Mouse (Mus musculus) cerebellum, adult 2 months (tissue): ENCODE results near the gene Ptch2. TPM values are rescaled to one million over a fixed set of nuclear protein-coding genes. Genes with fewer than 3 reads are reported as not detected.

ENCODE experiments used
- DNase-seq, 2 experiments: peaks; one replicate each; pipeline ENCODE4 v3.0.0; 2021
- H3K27ac ChIP-seq: fragments of 200-500 bp; 2 replicates; pipeline ENCODE4 v1.5.1; 2012; ENCODE audit warnings: low read length, control low read depth, inconsistent platforms; ENCODE audit not compliant: insufficient read depth
- H3K27me3 ChIP-seq: fragments of 200-500 bp; 2 replicates; pipeline ENCODE4 v1.6.1; 2012; ENCODE audit warnings: inconsistent platforms, mild to moderate bottlenecking, low read length, moderate library complexity; ENCODE audit not compliant: control insufficient read depth, insufficient read depth
- H3K4me1 ChIP-seq: fragments of 200-500 bp; 2 replicates; pipeline ENCODE4 v1.6.1; 2011; ENCODE audit warnings: low read length; ENCODE audit not compliant: control insufficient read depth, insufficient read depth
- H3K4me3 ChIP-seq: fragments of 200-500 bp; replicated peaks from 2 replicates; pipeline ENCODE3; 2011; ENCODE audit warnings: mild to moderate bottlenecking, low read depth, low read length, control low read depth; ENCODE audit not compliant: insufficient read depth
- CTCF ChIP-seq: fragments of 200-500 bp; IDR thresholded peaks from 2 replicates; pipeline ENCODE4 v1.5.1; 2011; ENCODE audit warnings: low read depth, mild to moderate bottlenecking, control low read depth, low read length, moderate library complexity, borderline replicate concordance; ENCODE audit not compliant: insufficient read depth
- POLR2A ChIP-seq: fragments of 200-500 bp; IDR thresholded peaks from 2 replicates; pipeline ENCODE4 v1.6.1; 2011; ENCODE audit warnings: low read length, control low read depth, borderline replicate concordance; ENCODE audit not compliant: insufficient read depth
- WGBS: fragments of 180-500 bp; shearing (Covaris S2); methylation state at CpG from one replicate; pipeline ENCODE4 v1.1.7; 2018; 5-methylcytosine and 5-hydroxymethylcytosine counted together
- polyA plus RNA-seq: library from polyadenylated mRNA; depleted of rRNA; stranded (reverse); fragments of >200 nt; gene quantifications from 2 replicates; pipeline ENCODE4 v1.2.3, GENCODE M21; 2012

The Ptch2 gene
- polyA plus RNA-seq, 1 experiment, result 3.6 TPM

DNA sequence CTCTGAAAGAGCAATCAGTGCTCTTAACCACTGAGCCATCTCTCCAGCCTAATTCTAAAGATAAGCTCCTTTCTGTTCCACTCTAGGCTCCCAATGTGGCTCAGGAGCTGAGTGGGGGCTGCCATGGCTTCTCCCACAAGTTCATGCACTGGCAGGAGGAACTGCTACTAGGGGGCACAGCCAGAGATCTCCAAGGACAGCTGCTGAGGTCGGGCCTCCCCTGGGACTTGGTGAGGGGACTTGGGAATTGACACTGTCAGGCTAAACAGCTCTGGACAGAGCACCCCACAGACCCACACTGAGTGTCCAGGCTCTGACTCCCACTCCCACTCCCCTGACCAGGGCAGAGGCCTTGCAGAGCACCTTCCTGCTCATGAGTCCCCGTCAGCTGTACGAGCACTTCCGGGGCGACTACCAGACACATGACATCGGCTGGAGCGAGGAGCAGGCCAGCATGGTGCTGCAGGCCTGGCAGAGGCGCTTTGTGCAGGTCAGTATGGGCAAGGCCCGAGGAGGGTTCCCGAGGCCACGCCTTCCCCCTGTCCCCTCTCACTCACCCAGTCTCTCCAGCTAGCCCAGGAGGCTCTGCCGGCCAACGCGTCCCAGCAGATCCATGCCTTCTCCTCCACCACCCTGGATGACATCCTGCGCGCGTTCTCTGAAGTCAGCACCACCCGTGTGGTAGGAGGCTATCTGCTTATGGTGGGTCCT lies 12.1 kb downstream of the Ptch2 start:
- DNase-seq, result no peak
- TF ChIP-seq CTCF (no peak), POLR2A (no peak)
- Histone ChIP-seq H3K27me3 (no peaks in the 10 kb centered on the region), H3K4me1 (no peaks in the 10 kb centered on the region), H3K4me3 (no peak overlapping the region), H3K27ac (no peak overlapping the region)
- WGBS, result 85% methylated on average over 18 of the region's 18 CpGs

DNA sequence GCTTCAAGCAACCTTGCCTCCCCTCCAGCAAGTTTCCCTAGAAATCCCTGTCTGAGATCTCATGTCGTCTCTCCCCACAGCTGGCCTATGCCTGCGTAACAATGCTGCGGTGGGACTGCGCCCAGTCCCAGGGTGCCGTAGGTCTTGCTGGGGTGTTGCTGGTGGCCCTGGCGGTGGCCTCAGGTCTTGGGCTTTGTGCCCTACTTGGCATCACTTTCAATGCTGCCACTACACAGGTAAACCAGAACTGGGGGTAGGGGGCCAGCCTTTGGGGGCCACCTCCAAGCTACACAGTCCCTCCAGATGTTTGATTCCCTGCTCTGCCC lies 12.6 kb downstream of the Ptch2 start:
- WGBS, result 87% methylated on average over 6 of the region's 6 CpGs
- Histone ChIP-seq H3K4me1 (no peaks in the 10 kb centered on the region), H3K4me3 (no peak overlapping the region), H3K27ac (no peak overlapping the region), H3K27me3 (no peaks in the 10 kb centered on the region)
- DNase-seq, result no peak
- TF ChIP-seq POLR2A (no peak), CTCF (no peak)

GRCm38 (mm10) chr4:117109330-117109729 lies 13.5 kb downstream of the Ptch2 start:
- DNase-seq, result no peak
- H3K4me3 ChIP-seq, result no peak overlapping the region
- 92% methylated on average over 25 of the region's 25 CpGs for WGBS
- no peak overlapping the region for H3K27ac ChIP-seq
- H3K4me1 ChIP-seq, result no peaks in the 10 kb centered on the region
- TF ChIP-seq CTCF (no peak), POLR2A (no peak)
- no peaks in the 10 kb centered on the region for H3K27me3 ChIP-seq

DNA sequence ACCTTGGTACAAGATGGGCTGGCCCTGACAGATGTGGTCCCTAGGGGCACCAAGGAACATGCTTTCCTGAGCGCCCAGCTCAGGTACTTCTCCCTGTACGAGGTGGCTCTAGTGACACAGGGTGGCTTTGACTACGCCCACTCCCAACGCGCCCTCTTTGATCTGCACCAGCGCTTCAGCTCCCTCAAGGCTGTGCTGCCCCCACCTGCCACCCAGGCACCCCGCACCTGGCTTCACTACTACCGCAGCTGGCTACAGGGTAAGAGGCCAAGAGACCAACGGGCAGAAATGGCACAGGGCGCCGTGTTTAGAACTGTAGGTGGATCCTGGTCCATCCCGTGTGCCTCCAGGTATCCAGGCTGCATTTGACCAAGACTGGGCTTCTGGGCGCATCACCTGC lies 14.4 kb downstream of the Ptch2 start:
- Histone ChIP-seq H3K27me3 (no peaks in the 10 kb centered on the region), H3K4me3 (no peak overlapping the region), H3K4me1 (no peaks in the 10 kb centered on the region), H3K27ac (no peak overlapping the region)
- 82% methylated on average over 13 of the region's 13 CpGs for WGBS
- TF ChIP-seq CTCF (no peak), POLR2A (no peak)
- no peak for DNase-seq

DNA sequence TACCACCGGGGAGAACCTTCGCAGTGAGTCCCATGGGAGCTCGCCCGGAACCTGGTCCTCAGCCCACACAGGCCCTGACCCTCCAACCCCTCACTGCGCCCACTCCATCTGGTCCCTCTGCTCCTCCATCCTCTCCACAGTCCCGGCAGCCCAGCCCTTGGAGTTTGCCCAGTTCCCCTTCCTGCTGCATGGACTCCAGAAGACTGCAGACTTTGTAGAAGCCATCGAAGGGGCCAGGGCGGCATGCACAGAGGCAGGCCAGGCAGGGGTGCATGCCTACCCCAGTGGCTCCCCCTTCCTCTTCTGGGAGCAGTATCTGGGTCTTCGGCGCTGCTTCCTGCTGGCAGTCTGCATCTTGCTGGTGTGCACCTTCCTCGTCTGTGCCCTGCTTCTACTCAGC lies 15.1 kb downstream of the Ptch2 start:
- no peak overlapping the region for H3K27ac ChIP-seq
- WGBS, result 78% methylated on average over 11 of the region's 11 CpGs
- no peaks in the 10 kb centered on the region for H3K27me3 ChIP-seq
- TF ChIP-seq POLR2A (no peak), CTCF (no peak)
- no peak for DNase-seq
- H3K4me1 ChIP-seq, result no peaks in the 10 kb centered on the region
- no peak overlapping the region for H3K4me3 ChIP-seq

DNA sequence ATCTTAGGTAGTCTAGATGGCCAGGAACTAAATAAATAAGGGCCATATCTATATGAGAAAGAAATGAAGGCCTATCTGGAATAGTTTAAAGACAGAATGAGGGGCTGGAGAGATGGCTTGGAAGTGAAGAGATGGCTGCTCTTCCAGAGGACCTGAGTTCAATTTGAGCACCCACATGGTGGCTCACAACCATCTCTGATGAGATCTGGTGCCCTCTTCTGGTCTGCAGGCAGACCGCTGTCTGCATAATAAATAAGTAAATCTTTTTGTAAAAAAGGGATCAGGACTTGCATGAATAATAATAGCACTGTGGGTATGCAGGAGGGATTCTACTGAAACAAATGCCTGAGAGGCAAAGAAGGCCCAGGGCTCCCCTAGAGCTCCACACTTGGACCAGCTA lies 17.4 kb downstream of the Ptch2 start:
- TF ChIP-seq POLR2A (no peak), CTCF (no peak)
- H3K27ac ChIP-seq, result no peak overlapping the region
- no peaks in the 10 kb centered on the region for H3K27me3 ChIP-seq
- H3K4me1 ChIP-seq, result no peaks in the 10 kb centered on the region
- 89% methylated on average over 1 of the region's 1 CpGs for WGBS
- DNase-seq, result no peak
- no peak overlapping the region for H3K4me3 ChIP-seq

DNA sequence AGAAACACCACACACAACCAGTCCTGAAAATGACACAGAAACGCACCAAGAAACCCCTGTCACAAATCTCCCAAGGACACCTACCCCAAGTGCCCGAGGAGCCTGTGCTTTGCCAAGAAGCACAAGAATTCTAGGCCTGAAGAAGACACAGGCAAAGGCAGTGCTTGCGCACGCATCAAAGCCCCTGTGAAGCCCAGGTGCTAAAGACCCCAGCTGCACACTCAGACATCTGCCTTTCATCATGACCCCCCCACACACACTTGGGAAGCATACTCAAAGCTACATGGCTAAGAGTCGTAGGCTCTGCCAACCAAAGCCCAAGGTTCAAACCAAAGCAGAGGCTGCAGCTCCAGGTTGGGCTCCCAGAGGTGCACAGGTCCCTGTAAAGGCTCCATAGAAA lies 19.7 kb downstream of the Ptch2 start:
- no peak for TF ChIP-seq POLR2A
- no peak for TF ChIP-seq CTCF
- DNase-seq, result no peak
- Histone ChIP-seq H3K4me3 (no peak overlapping the region), H3K27me3 (no peaks in the 10 kb centered on the region), H3K4me1 (no peaks in the 10 kb centered on the region; the same call in 1 of the 2 replicates), H3K27ac (no peak overlapping the region)
- 69% methylated on average over 5 of the region's 5 CpGs for WGBS

DNA sequence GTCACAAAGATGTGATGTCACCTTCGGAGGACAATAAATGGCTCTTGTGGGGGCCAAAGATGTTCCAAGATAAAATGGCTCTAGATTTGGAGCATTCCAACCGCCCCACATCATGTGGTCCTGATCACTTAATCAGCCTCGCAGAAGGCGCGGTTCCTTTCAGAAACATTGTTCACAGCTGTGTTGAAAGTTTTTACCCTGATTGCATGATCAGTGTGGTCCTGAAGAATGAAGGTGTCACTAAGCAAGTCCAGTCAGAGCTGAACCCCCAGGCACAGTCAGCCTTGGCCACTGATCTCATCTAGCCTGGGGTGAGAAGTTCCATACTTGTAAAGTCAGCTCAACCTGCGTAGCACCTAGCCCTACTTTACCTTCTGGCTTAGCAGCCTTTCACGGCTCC lies 22.1 kb downstream of the Ptch2 start:
- TF ChIP-seq CTCF, result no peak
- no peak for TF ChIP-seq POLR2A
- DNase-seq, result no peak

DNA sequence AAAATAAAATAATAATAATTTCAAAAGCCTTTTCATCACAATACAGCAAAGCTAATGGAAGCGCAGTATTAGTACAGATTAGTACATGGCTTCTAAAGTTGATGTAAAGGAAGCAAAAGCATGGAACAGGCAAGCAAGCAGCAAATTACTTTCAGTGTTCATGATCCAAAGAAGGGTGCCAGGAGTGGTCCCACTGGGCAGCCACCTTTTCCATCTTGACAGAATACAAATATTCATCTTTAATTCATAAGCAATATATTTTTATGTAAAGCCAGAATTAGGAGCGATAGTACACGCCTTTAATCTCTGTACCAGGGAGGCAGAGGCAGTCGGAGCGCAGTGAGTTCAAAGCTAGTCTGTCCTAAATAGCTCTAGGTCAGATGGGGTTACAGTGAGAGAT lies 23.8 kb downstream of the Ptch2 start:
- H3K4me1 ChIP-seq, result no peaks in the 10 kb centered on the region; the same call in 1 of the 2 replicates
- TF ChIP-seq POLR2A (no peak), CTCF (no peak)
- H3K27me3 ChIP-seq, result no peaks in the 10 kb centered on the region
- no peak for DNase-seq
- H3K4me3 ChIP-seq, result peak overlapping the region; percentile 74
- H3K27ac ChIP-seq, result peak overlapping the region; percentile 73
- WGBS, result 72% methylated on average over 5 of the region's 5 CpGs

More for the DNA sequence above, 22.1 kb downstream of the Ptch2 start:
- Histone ChIP-seq H3K27ac (no peak overlapping the region), H3K27me3 (no peaks in the 10 kb centered on the region), H3K4me3 (no peak overlapping the region), H3K4me1 (no peaks in the 10 kb centered on the region; the same call in 1 of the 2 replicates)
- WGBS, result 92% methylated on average over 7 of the region's 7 CpGs
